Mouse (Mus musculus): ENCODE data around the gene Disp3.

DNA sequence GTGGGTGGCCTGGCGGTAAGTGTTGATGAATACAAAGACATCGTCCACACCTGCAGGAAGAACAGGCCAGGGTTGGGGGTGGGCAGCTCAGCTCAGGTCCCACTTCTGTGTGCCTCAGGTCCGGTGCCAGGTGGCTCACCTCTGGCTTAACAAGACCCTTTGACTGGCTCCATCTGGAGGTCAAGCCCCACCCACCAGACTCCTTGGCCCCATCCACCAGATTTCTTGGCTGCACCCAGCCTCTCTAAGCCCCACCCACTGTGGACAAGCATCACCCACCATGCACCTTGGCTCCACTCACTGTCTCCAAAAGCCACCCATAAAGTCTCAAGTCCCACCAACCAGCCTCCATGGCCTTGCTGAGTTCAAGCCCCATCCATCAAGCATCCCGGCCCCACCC is 27.8 kb downstream of the Disp3 start:
- TF ChIP-seq CTCF (IDR thresholded peaks at IDR 0.05; ENCODE audit: low read depth) (no peak), EP300 (optimal IDR thresholded peaks at IDR 0.05) (no peak)

Data from stomach, postnatal 0 days (tissue).